Mouse (Mus musculus) thymus, postnatal 10 days (tissue): Measurements from ENCODE around the gene Lrrc31.
"Not testable (repeated sequence)": the region's sequence is repeated elsewhere in the genome, so short reads cannot be mapped to it uniquely, and the experiment has no call there.

ENCODE experiments used
- DNase-seq, 2 experiments: peaks; one replicate each; pipeline ENCODE4 v3.0.0; 2021; ENCODE audit warnings: low spot score in 2 of 2

Lrrc31 gene

GRCm38 (mm10) chr3:30699711-30700505, at the start of gene Lrrc31:
Gene Lrrc31, minus strand, starts transcription at chr3:30699843.
- not testable (repeated sequence) for DNase-seq

- DNase-seq, result no peak
Observed at GRCm38 (mm10) chr3:30748316-30748715, 48.7 kb upstream of the Lrrc31 start.

- DNase-seq, result no peak
Observed at GRCm38 (mm10) chr3:30746006-30746405, 46.4 kb upstream of the Lrrc31 start, which contains the start of gene Samd7. Gene Samd7, plus strand, starts transcription at chr3:30746293.

- no peak for DNase-seq
Observed at GRCm38 (mm10) chr3:30742891-30743290, 43.2 kb upstream of the Lrrc31 start.

GRCm38 (mm10) chr3:30741306-30741705, 41.7 kb upstream of the Lrrc31 start:
- DNase-seq, result no peak

GRCm38 (mm10) chr3:30736809-30737208, 37.2 kb upstream of the Lrrc31 start:
- no peak for DNase-seq

- DNase-seq, result no peak
Observed at GRCm38 (mm10) chr3:30729046-30729445, 29.4 kb upstream of the Lrrc31 start.

- no peak for DNase-seq
Observed at GRCm38 (mm10) chr3:30727209-30727608, 27.6 kb upstream of the Lrrc31 start.

- DNase-seq, result peak in 1 of 2 experiments; percentile 4
Observed at GRCm38 (mm10) chr3:30725514-30725913, 25.9 kb upstream of the Lrrc31 start.

- no peak for DNase-seq
Observed at GRCm38 (mm10) chr3:30724848-30725465, 25.3 kb upstream of the Lrrc31 start.

GRCm38 (mm10) chr3:30724105-30724824, 24.6 kb upstream of the Lrrc31 start:
- DNase-seq, result no peak

- no peak for DNase-seq
Observed at GRCm38 (mm10) chr3:30723179-30723578, 23.5 kb upstream of the Lrrc31 start.

- DNase-seq, result no peak
Observed at GRCm38 (mm10) chr3:30722461-30722860, 22.8 kb upstream of the Lrrc31 start.

GRCm38 (mm10) chr3:30722036-30722435, 22.4 kb upstream of the Lrrc31 start:
- no peak for DNase-seq

GRCm38 (mm10) chr3:30718649-30719048, 19.0 kb upstream of the Lrrc31 start:
- DNase-seq, result no peak

GRCm38 (mm10) chr3:30713334-30713733, 13.7 kb upstream of the Lrrc31 start:
- no peak for DNase-seq

GRCm38 (mm10) chr3:30710191-30710590, 10.5 kb upstream of the Lrrc31 start:
- DNase-seq, result no peak

- no peak for DNase-seq
Observed at GRCm38 (mm10) chr3:30706614-30707276, 7.1 kb upstream of the Lrrc31 start.

- no peak for DNase-seq
Observed at GRCm38 (mm10) chr3:30705977-30706376, 6.3 kb upstream of the Lrrc31 start.

- no peak for DNase-seq
Observed at GRCm38 (mm10) chr3:30697891-30698290, 1.8 kb downstream of the Lrrc31 start.

GRCm38 (mm10) chr3:30696346-30696745, 3.3 kb downstream of the Lrrc31 start:
- no peak for DNase-seq

GRCm38 (mm10) chr3:30695661-30696060, 4.0 kb downstream of the Lrrc31 start:
- DNase-seq, result no peak
